ENCODE assay signal across 8 mouse cellular contexts in genomic region chr19:17364741-17365140, GRCm38 (mm10). TPM values are rescaled to one million over a fixed set of nuclear protein-coding genes. Genes with fewer than 3 reads are reported as not detected.
DNase-seq lines count a peak whose midpoint lies in the region; ATAC-seq and TF ChIP-seq lines count a peak whose summit lies in the region.

No protein-coding gene starts in this region.

- WGBS in limb, embryonic 14.5 days = 38% methylated on average over 3 of the region's 3 CpGs
- WGBS in limb, embryonic 10.5 days = 42% methylated on average over 3 of the region's 3 CpGs
- 44% methylated on average over 3 of the region's 3 CpGs for WGBS in embryonic facial prominence, embryonic 14.5 days
- WGBS in liver, embryonic 14.5 days (ENCODE audit: insufficient replicate concordance) = 16% methylated on average over 3 of the region's 3 CpGs
- WGBS in hindbrain, embryonic 11.5 days = 44% methylated on average over 3 of the region's 3 CpGs

- TF ChIP-seq CTCF in G1E (IDR thresholded peaks at IDR 0.05; ENCODE audit: low read depth, low read length) = peak; percentile 88
- TF ChIP-seq CTCF in liver, embryonic 14.5 days (IDR thresholded peaks at IDR 0.05; ENCODE audit: low read depth) = peak; percentile 83

- no peaks in the 10 kb centered on the region for H3K4me1 ChIP-seq in limb, embryonic 14.5 days (ENCODE audit: control insufficient read depth, insufficient read depth, low read length)
- no peaks in the 10 kb centered on the region for H3K4me1 ChIP-seq in limb, embryonic 10.5 days
- H3K4me1 ChIP-seq in G1E (ENCODE audit: insufficient read depth, low read depth, low read length) = peaks cover 39% of the 10 kb centered on the region
- no peaks in the 10 kb centered on the region for H3K4me1 ChIP-seq in embryonic facial prominence, embryonic 14.5 days (ENCODE audit: control insufficient read depth, insufficient read depth, low read length)
- H3K4me1 ChIP-seq in liver, embryonic 14.5 days (replicated peaks; ENCODE audit: control insufficient read depth in 2 of 2, insufficient read depth in 2 of 2, low read length in 1 of 2) = peaks cover 13 to 21% of the 10 kb centered on the region in 2 experiments
- H3K4me1 ChIP-seq in hindbrain, embryonic 11.5 days (replicated peaks; ENCODE audit: control insufficient read depth, insufficient read depth, low read length) = no peaks in the 10 kb centered on the region

- no peak for ATAC-seq in limb, embryonic 14.5 days (ENCODE audit: low FRiP score, low read depth)
- peak; percentile 15; the same call in 1 of the 2 replicates for ATAC-seq in G1E (ENCODE audit: extremely low read depth, insufficient number of reproducible peaks, low FRiP score, poor library complexity, severe bottlenecking)
- ATAC-seq in embryonic facial prominence, embryonic 14.5 days (ENCODE audit: low read depth) = no peak
- peak; percentile 40 for ATAC-seq in liver, embryonic 14.5 days (ENCODE audit: insufficient read depth)
- ATAC-seq in hindbrain, embryonic 11.5 days (ENCODE audit: low FRiP score) = no peak

- no peak overlapping the region for H3K4me3 ChIP-seq in limb, embryonic 14.5 days (replicated peaks; ENCODE audit: low read length)
- no peak overlapping the region for H3K4me3 ChIP-seq in limb, embryonic 10.5 days
- no peak overlapping the region for H3K4me3 ChIP-seq in G1E (ENCODE audit: low read depth, low read length)
- H3K4me3 ChIP-seq in embryonic facial prominence, embryonic 14.5 days (ENCODE audit: low read depth, low read length) = no peak overlapping the region
- no peak overlapping the region for H3K4me3 ChIP-seq in liver, embryonic 14.5 days (ENCODE audit: insufficient read depth in 1 of 2, low read depth in 2 of 2, low read length in 2 of 2)
- H3K4me3 ChIP-seq in hindbrain, embryonic 11.5 days (ENCODE audit: low read depth, low read length) = no peak overlapping the region

- peak; percentile 47; the same call in 1 of the 2 replicates for TF ChIP-seq EP300 in liver, embryonic 14.5 days (IDR thresholded peaks at IDR 0.05; ENCODE audit: low read depth)

- H3K9ac ChIP-seq in limb, embryonic 14.5 days (ENCODE audit: low read depth, low read length, severe bottlenecking) = no peak overlapping the region
- no peak overlapping the region for H3K9ac ChIP-seq in embryonic facial prominence, embryonic 14.5 days (ENCODE audit: low read depth, low read length)
- no peak overlapping the region for H3K9ac ChIP-seq in liver, embryonic 14.5 days (replicated peaks)
- no peak overlapping the region for H3K9ac ChIP-seq in hindbrain, embryonic 11.5 days (ENCODE audit: low read depth, low read length)

- peak; percentile 18 for DNase-seq in limb, embryonic 14.5 days (ENCODE audit: low spot score)
- no peak for DNase-seq in limb, embryonic 10.5 days (ENCODE audit: low spot score)
- no peak for DNase-seq in G1E (ENCODE audit: low spot score)
- peak; percentile 48 for DNase-seq in adrenal gland, postnatal 14 days
- peak; percentile 34 for DNase-seq in embryonic facial prominence, embryonic 14.5 days (ENCODE audit: low spot score)
- DNase-seq in liver, embryonic 14.5 days (ENCODE audit: low read depth in 3 of 3, low spot score in 3 of 3) = peak; percentile 54 to 69 (median 55)
- DNase-seq in hindbrain, embryonic 11.5 days (ENCODE audit: low spot score) = no peak
- DNase-seq in urinary bladder, postnatal 25 days (ENCODE audit: low spot score) = no peak

- H3K36me3 ChIP-seq in limb, embryonic 14.5 days (ENCODE audit: control insufficient read depth, insufficient read depth, low read length) = no peaks in the 10 kb centered on the region
- H3K36me3 ChIP-seq in limb, embryonic 10.5 days = no peaks in the 10 kb centered on the region
- H3K36me3 ChIP-seq in G1E (replicated peaks) = no peaks in the 10 kb centered on the region
- H3K36me3 ChIP-seq in embryonic facial prominence, embryonic 14.5 days (ENCODE audit: control insufficient read depth, insufficient read depth, low read length) = no peaks in the 10 kb centered on the region
- no peaks in the 10 kb centered on the region for H3K36me3 ChIP-seq in liver, embryonic 14.5 days (replicated peaks; ENCODE audit: control insufficient read depth, insufficient read depth, low read depth)
- H3K36me3 ChIP-seq in hindbrain, embryonic 11.5 days (ENCODE audit: control insufficient read depth, insufficient read depth, low read length) = no peaks in the 10 kb centered on the region

- no peak overlapping the region for H3K27ac ChIP-seq in limb, embryonic 14.5 days (replicated peaks; ENCODE audit: low read depth, low read length)
- no peak overlapping the region for H3K27ac ChIP-seq in limb, embryonic 10.5 days
- no peak overlapping the region for H3K27ac ChIP-seq in embryonic facial prominence, embryonic 14.5 days (replicated peaks; ENCODE audit: low read depth, low read length)
- no peak overlapping the region for H3K27ac ChIP-seq in liver, embryonic 14.5 days
- no peak overlapping the region for H3K27ac ChIP-seq in hindbrain, embryonic 11.5 days (ENCODE audit: low read depth, low read length)

- H3K27me3 ChIP-seq in limb, embryonic 14.5 days (ENCODE audit: control insufficient read depth, insufficient read depth, low read length) = no peaks in the 10 kb centered on the region
- H3K27me3 ChIP-seq in limb, embryonic 10.5 days (ENCODE audit: low read depth, poor library complexity, severe bottlenecking) = no peaks in the 10 kb centered on the region
- peaks cover under 1% of the 10 kb centered on the region; the same call in 1 of the 2 replicates for H3K27me3 ChIP-seq in G1E (ENCODE audit: insufficient read depth, low read length)
- H3K27me3 ChIP-seq in embryonic facial prominence, embryonic 14.5 days (replicated peaks; ENCODE audit: control insufficient read depth, insufficient read depth, low read length) = no peaks in the 10 kb centered on the region
- H3K27me3 ChIP-seq in liver, embryonic 14.5 days (ENCODE audit: control insufficient read depth, insufficient read depth, low read length) = no peaks in the 10 kb centered on the region
- H3K27me3 ChIP-seq in hindbrain, embryonic 11.5 days (ENCODE audit: control insufficient read depth, insufficient read depth, low read length) = no peaks in the 10 kb centered on the region

- no peaks in the 10 kb centered on the region for H3K9me3 ChIP-seq in limb, embryonic 14.5 days (ENCODE audit: control insufficient read depth, low read length)
- no peaks in the 10 kb centered on the region for H3K9me3 ChIP-seq in limb, embryonic 10.5 days (replicated peaks)
- no peaks in the 10 kb centered on the region for H3K9me3 ChIP-seq in G1E (replicated peaks)
- H3K9me3 ChIP-seq in embryonic facial prominence, embryonic 14.5 days (ENCODE audit: control insufficient read depth, low read length) = no peaks in the 10 kb centered on the region
- no peaks in the 10 kb centered on the region for H3K9me3 ChIP-seq in liver, embryonic 14.5 days (ENCODE audit: control insufficient read depth, low read length)
- H3K9me3 ChIP-seq in hindbrain, embryonic 11.5 days (ENCODE audit: control insufficient read depth, low read length) = no peaks in the 10 kb centered on the region

- TF ChIP-seq POLR2A in limb, embryonic 14.5 days (IDR thresholded peaks at IDR 0.05; ENCODE audit: borderline replicate concordance, extremely low read depth, insufficient read depth, insufficient read length) = no peak

- no peak overlapping the region for H3K4me2 ChIP-seq in limb, embryonic 14.5 days (replicated peaks; ENCODE audit: low read depth, low read length, severe bottlenecking)
- H3K4me2 ChIP-seq in embryonic facial prominence, embryonic 14.5 days (ENCODE audit: low read depth, low read length) = no peak overlapping the region
- H3K4me2 ChIP-seq in liver, embryonic 14.5 days (ENCODE audit: low read depth) = no peak overlapping the region
- no peak overlapping the region for H3K4me2 ChIP-seq in hindbrain, embryonic 11.5 days (replicated peaks; ENCODE audit: low read depth, low read length)

RNA-seq across cellular contexts. Expression of gene Gcnt1, which starts 7.9 kb away (rescaled TPM):
- 3.4 and 3.9 TPM in 2 replicates for polyA plus RNA-seq in limb, embryonic 14.5 days (2012; rRNA removed)
- polyA plus RNA-seq in limb, embryonic 14.5 days (2014; fragmentation: Nextera tagmentation; extraction: Ambion mirVana) = 5.1 and 5.3 TPM in 2 replicates
- 2.2 and 2.7 TPM in 2 replicates for polyA plus RNA-seq in limb, embryonic 10.5 days (2016; fragmentation: Nextera tagmentation; extraction: Ambion mirVana)
- total RNA-seq in G1E (2014; fragmentation: Nextera tagmentation) = 182 and 209 TPM in 2 replicates
- total RNA-seq in G1E (2017) = 153 and 176 TPM in 2 replicates
- 1.9 and 2.8 TPM in 2 replicates for polyA plus RNA-seq in G1E (2012)
- total RNA-seq in adrenal gland, postnatal 14 days (2021) = 2.5 and 5.7 TPM in 2 replicates
- 7.6 and 7.8 TPM in 2 replicates for polyA plus RNA-seq in embryonic facial prominence, embryonic 14.5 days (2014; fragmentation: Nextera tagmentation; extraction: Ambion mirVana)
- polyA plus RNA-seq in liver, embryonic 14.5 days (2012; rRNA removed) = 11.9 and 14.6 TPM in 2 replicates
- polyA plus RNA-seq in liver, embryonic 14.5 days (2014; fragmentation: Nextera tagmentation; extraction: Ambion mirVana) = 25.1 and 26.0 TPM in 2 replicates
- polyA plus RNA-seq in hindbrain, embryonic 11.5 days (2014; fragmentation: Nextera tagmentation; extraction: Ambion mirVana) = 7.8 and 8.0 TPM in 2 replicates

RNA-seq across cellular contexts. Expression of gene Rfk, which starts 29.1 kb away (rescaled TPM):
- 29.8 and 35.1 TPM in 2 replicates for polyA plus RNA-seq in limb, embryonic 14.5 days (2012; rRNA removed)
- 57.2 and 59.0 TPM in 2 replicates for polyA plus RNA-seq in limb, embryonic 14.5 days (2014; fragmentation: Nextera tagmentation; extraction: Ambion mirVana)
- 49.6 and 55.5 TPM in 2 replicates for polyA plus RNA-seq in limb, embryonic 10.5 days (2016; fragmentation: Nextera tagmentation; extraction: Ambion mirVana)
- 112 and 154 TPM in 2 replicates for total RNA-seq in G1E (2014; fragmentation: Nextera tagmentation)
- 46.9 TPM in 2 replicates for total RNA-seq in G1E (2017)
- polyA plus RNA-seq in G1E (2012) = 36.2 and 46.2 TPM in 2 replicates
- 104 and 109 TPM in 2 replicates for total RNA-seq in adrenal gland, postnatal 14 days (2021)
- 64.7 and 68.8 TPM in 2 replicates for polyA plus RNA-seq in embryonic facial prominence, embryonic 14.5 days (2014; fragmentation: Nextera tagmentation; extraction: Ambion mirVana)
- 19.8 and 26.2 TPM in 2 replicates for polyA plus RNA-seq in liver, embryonic 14.5 days (2012; rRNA removed)
- 47.4 and 53.3 TPM in 2 replicates for polyA plus RNA-seq in liver, embryonic 14.5 days (2014; fragmentation: Nextera tagmentation; extraction: Ambion mirVana)
- 82.6 and 86.7 TPM in 2 replicates for polyA plus RNA-seq in hindbrain, embryonic 11.5 days (2014; fragmentation: Nextera tagmentation; extraction: Ambion mirVana)

Comparison
In these comparisons a context has a peak if more than half of its experiments do, and no peak if none do; other contexts are left out.
1. DNase-seq: peak in limb, embryonic 14.5 days (single experiment), adrenal gland, postnatal 14 days (single experiment), embryonic facial prominence, embryonic 14.5 days (single experiment) and liver, embryonic 14.5 days (3 of 3); none in limb, embryonic 10.5 days (single experiment), G1E (single experiment), hindbrain, embryonic 11.5 days (single experiment) and urinary bladder, postnatal 25 days (single experiment).
2. ATAC-seq: peak in G1E (single experiment) and liver, embryonic 14.5 days (single experiment); none in limb, embryonic 14.5 days (single experiment), embryonic facial prominence, embryonic 14.5 days (single experiment) and hindbrain, embryonic 11.5 days (single experiment).